Mouse (Mus musculus) embryo, embryonic 11.5 days (tissue): ENCODE results near the gene Smad3.

Experiments
- DNase-seq: peaks from one replicate; pipeline ENCODE4 v3.0.0-alpha.2; 2012; ENCODE audit warnings: low read depth, low spot score

Gene Smad3

DNA sequence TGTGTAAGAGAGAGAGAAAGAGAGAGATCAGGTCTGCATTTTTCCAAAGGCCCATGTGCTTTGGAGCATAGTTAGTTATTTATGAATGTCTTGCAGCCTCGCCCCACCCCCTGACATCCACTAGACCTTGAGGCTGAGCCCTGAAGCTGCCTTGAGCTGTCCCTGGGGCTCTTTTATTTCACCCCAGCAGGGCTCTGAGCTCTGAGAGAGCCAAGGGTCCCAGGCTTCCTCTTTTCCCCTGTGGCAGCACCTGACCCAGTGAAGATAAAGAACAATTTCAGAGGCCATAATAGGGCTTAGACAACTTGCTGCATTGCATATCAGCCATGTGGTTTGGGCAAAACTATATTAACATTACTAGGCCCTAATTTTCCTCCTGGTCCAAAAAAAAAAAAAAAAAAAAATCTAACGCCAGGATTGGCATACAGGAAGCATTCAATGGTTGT lies 93.5 kb downstream of the Smad3 start:
- DNase-seq = no peak

DNA sequence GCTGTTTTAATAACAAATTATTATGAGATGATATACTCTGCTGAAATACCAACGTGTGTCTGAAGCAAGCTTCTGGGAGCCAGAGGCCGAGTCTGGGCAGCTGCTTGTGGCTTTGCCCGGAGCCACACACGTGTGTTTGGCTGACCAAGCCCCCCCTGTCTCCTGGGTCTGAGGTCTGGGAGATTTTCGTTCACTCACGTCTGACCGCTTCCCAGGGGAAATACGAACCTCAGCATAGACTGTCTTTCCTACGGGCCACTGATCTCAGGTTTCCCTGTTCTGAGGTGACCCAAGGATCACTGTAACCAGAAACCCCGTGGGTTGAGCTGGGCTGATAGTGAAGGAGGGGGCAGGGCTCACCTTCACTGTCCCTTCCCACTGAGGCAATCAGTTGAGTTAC lies 94.6 kb downstream of the Smad3 start:
- no peak for DNase-seq

DNA sequence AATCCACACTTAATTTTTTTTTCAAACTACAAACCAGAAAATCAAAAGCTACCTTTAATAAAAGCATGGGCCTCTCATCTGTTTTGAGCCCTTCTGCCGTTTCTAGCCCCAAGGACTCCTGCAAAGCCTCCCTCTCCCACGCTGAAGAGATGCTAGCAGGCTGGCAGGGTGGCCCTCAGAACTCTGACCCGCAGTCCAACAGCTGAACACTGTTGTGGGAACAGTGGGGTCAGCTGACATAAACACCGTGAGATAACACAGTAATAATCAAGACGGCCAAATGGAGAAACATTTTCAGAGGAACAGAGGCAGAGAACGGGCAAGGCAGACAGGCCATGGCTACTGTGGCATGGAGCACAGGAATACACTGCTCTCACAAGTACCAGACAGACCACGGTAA lies 95.0 kb downstream of the Smad3 start:
- DNase-seq = no peak

DNA sequence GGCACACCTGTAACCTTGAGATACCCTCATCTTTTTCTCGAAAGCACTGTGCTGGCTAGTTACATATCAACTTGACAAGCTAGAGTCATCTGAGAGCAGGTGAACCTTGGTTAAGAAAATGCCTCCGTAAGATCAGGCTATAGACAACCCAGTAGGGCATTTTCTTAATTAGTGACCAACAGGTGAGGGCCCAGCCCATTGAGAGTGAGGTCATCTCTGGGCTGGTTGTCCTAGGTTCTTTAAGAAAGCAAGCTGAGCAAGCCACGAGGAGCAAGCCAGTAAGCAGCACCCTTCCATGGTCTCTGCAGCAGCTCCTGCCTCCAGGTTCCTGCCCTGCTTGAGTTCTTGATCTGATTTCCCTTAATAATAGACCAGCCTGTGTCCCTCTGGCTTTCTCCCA lies 97.1 kb downstream of the Smad3 start:
- no peak for DNase-seq

DNA sequence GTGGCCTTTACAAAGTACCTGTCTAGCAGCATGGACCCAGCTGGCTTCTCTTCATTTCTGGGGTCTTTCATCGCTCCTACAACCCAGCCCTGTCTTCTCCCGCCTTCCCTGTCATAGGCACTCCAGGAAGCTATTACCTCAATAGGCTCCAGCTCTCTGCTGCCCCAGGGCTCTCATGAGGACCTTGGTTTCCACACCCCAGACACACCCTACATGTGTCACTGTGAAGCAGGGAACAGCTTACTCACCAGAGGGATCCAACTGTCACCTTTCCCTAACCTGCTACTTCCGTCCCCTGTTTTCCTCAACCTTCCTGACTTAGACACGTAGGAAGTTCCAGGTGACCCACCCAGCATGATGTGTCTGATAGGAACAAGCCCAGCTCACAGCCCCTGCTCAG lies 97.7 kb downstream of the Smad3 start:
- DNase-seq = no peak

DNA sequence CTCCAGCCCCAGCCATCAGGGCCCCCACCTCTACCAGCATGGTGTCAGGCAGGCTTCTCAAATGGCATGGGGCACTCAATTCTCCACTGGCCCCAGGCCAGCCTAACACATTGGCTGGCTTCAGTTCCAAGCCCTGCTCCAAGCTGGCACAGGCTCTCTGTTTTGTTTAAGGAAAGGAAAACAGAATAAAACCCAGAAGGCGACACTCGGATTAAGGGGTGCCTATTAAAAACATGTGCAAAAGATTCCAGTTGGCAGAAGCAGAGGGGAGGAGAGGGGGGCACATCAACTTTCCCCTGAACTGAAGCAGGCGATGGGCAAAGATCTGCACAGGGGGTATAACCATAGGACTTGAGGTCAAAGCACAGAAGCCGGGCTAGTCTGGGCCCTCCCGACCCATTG lies 98.8 kb downstream of the Smad3 start:
- no peak for DNase-seq

DNA sequence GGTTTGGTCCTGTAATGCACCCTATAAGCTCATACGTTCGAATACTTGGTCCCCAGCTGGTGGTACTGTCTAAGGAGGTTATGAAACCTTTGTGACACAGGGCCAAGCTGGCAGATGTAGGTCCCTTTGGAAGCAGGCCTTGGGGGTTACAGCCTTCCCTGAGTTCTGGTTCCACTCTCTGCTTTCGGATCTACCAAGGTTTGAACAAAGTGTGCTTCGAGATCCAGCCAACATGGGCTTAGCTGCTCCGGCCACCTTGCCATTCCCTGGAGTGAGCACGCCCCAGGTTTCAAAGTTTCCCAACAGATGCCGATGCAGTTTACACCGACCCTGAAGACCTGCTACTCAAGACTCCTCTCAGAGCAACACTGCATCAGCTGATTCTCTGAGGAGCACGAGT lies 99.4 kb downstream of the Smad3 start:
- no peak for DNase-seq

DNA sequence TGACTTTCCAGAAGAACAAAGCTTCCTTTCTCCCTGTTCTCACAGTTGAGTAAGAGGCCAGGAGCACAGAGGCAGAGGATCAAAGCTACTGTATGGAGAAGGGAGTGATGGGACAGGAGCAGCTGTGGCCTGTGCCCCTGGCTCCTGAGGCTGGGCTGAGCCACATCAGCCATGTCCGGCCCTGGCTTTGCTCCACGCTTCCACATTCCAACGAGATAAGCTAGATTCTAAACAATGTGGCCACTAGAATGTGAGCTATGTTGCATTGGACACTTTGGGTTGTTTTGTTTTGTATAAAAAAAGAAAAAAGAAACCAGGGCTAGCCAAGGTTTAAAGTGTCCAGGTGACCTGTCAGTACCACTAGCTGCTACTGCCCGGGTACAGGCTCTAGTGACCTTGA lies 100.6 kb downstream of the Smad3 start:
- no peak for DNase-seq

DNA sequence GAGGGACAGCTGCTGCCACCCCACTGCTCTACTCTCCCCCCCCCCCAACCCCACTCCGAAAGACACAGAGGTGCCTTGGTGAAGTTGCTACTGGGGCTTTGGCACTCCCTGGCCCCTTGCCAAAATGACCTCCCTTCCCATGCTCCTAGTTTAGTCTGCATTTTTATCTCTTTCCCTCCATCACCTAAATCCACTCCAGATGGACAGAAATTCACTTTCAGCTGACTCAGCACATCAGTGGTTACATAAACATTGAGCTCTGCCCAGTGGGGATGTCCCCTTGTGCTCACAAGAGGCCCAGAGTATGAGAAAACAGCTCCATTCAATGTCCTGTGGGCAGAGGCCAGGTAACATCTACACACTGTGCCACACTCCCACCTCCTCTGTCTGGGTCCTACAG lies 102.7 kb downstream of the Smad3 start:
- no peak for DNase-seq

DNA sequence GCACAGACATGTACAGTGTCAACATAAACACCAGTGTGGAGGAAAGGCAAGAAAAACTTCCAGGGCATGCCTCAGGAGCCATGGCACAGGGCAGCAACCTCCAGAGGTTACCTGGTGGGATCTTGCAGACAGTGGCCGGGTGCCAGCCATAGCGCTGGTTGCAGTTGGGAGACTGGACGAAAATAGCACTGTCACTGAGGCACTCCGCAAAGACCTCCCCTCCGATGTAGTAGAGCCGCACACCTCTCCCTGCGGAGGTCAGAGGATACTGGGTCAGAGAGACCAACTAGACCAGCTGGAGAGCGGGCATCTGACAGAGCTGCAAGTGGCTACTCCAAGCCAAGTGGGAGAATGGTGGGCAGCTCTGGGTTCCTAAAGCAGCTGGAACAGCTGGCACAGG lies 103.2 kb downstream of the Smad3 start:
- no peak for DNase-seq

DNA sequence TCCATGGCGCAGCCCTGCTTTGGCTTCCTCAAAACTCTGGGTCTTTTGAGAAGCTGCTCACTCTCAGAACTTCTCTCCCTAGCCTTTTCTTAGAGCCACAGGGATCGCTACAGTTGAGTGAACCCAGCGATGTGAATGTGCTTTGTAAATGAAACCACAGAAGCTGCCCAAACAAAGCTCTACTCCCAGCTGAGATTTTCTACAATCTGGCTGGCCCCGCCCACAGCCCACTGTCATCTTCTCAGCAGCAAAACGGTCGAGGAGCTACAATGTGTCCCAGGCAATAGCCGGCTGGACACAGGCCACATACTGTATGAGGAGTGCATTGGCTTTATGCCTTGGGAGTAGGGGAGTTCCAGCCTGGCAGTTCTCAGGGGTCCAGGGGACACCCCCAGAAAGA lies 104.1 kb downstream of the Smad3 start:
- no peak for DNase-seq

DNA sequence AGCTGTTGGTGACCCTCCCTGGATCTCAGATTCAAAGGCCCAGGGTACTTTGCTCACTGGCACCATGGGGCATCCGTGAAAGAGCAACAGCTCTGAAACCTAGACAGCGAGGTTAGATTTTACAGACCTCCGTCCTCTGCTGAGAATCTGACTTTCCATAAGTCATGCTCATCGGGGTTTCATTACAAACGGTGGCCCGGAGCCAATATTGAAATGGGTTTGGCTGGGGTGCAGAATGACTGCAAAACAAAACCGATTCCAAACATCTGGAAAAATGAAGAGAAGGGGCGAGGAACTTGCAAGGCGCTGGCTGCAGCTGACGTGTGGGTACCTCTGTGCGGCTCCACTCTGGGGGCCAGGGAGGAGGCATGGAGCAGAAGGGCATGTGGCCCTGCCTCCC lies 106.2 kb downstream of the Smad3 start:
- DNase-seq = no peak

DNA sequence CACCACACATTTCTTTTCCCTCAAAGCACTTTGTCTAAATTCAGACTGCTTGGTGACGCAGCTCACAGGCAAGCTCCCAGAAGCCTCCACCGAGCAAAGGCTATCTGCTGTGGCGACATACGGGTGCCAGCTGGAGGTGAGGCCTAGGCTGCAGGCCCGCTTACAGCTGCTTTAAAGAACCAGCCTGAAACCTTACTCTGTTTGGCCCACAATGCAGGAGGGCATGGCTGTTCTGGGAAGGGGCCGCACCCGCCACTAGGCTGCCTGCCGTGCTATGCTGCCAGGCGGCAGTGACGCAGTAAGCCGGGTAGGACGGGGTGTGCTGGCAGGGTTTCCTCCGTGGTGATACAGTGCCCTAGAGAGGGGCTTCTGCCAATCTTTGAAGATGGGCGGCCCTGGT lies 106.9 kb downstream of the Smad3 start:
- DNase-seq = no peak

DNA sequence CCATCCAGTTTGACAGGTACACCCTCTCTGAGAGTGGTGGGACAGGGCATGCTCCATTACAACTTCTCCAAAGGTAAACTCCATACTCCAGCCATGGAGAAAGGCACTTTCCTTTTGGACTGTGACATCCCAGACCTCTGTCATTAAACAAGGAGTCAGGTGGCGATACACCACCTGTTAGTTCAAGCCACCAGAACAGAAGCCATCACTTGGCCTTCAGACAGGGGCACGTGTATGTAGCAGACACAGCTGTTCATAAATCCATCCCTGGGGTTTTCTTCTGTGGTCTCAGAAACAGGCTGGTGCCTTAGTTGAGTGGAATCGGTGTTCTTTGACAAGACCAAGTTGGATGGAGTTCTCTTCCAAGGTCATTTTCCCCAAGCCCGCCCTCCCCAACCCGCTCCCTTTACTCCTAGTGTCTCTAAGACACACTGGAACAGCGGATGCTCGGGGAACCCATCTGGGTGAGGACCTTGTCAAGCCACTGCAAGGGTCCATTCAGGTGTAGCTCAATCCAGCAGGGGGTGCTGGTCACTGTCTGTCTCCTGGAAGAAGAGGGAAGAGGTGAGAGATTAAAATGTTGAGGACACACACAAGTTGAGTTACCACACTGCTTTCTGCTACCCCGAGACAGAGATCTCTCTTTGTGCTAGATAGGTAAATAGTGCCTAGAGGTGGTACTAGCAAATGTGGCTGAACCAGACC lies 107.8 kb downstream of the Smad3 start:
- no peak for DNase-seq

DNA sequence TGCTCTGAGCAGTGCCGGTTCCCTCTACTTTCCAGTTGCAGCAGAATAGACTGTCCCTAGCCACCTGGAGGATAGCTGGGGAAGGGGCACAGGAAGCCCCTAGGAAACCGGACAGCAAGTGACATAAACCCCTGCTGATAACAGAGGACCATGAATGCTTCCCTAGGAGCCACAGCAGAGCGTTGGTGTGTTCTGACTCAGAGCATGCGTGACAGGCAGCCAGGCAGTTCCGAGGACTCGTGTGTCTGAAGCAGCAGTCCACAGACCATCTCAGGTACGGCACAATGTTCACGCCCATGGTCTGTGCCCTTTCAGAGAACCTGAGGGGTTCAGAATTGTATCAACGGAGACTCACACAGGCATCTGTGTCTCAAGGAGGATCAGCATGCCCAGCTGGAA lies 109.3 kb downstream of the Smad3 start:
- no peak for DNase-seq

DNA sequence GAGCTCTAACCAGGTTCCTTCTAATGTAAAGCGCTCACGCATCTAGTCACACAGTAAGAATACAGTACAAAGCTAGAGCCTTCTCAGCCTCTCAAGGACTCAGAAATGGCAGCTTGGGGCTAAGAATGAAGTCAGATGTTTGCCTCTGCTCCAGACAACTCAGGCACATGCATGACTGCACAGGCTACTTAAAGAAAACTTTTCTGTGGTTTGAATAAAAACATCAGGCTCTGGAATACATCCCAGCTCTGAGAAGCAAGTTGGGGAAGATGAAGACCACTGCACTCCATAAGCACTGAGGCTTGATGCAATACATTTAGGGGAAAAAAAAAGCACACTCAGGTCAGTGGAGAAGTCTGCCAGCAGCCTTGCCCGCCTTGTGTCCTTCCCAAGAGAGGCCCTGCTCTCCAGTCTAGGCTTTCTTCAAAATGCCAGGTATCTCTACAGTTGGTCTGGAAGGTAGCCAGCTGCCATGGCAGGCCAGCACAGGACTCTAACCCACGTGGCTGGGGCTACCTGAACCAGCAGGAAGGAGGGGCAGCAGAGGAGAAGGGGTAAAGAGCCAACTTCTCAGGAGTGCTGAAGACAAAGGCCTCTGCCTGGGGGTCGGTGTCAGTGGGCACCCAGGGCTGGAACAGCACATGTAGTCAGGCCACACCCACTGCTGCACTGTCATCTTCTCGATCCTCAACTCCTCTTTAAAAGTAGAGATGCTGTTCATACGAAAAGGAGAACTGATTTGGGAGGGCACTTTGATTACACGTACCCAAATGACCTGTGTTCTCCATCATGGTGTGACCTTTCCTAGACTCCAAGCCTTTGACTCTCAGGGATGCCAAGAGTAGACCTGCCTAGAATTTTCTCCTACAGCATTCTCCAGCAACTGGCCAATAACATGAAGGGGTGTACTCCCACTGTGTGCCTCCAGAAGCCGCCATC lies 109.9 kb downstream of the Smad3 start:
- DNase-seq = no peak

DNA sequence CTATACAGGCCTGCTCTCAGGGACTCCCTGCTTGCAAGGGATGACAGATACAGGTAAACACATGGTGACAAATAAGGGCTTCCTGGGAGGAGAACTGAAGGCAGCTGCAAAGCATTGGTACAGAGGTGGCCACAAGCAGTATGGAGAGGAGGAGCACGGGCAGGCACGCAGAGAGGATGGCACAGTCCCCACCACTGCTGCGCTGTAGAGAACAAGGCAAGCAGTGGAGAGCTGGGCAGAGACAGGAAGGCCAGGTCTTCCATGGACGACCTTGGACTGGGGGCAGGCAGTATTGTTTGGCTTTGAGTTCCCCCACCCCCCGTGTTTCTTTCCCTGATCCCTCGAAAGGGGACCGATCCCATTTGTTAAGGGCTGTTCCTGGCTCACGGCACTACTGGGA lies 112.7 kb downstream of the Smad3 start:
- no peak for DNase-seq

DNA sequence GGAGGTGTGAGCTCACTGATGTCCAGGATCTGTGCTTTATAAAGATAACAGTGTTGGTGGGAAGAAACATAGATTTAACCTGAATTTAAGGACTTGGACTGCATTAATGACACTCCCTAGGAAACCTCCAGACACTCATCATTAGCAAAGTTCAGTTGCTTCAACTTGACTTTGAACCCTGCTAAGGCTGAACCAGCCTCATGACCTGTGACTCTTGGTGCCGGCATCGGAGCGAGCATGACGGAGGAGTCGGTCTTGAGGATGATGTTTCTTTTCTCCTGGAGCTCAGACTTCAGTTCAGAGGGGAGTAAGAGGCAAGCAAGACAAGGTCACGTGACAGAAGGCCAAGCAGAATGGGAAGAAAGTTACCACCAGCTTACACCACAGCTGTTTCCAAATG lies 113.8 kb downstream of the Smad3 start:
- no peak for DNase-seq

DNA sequence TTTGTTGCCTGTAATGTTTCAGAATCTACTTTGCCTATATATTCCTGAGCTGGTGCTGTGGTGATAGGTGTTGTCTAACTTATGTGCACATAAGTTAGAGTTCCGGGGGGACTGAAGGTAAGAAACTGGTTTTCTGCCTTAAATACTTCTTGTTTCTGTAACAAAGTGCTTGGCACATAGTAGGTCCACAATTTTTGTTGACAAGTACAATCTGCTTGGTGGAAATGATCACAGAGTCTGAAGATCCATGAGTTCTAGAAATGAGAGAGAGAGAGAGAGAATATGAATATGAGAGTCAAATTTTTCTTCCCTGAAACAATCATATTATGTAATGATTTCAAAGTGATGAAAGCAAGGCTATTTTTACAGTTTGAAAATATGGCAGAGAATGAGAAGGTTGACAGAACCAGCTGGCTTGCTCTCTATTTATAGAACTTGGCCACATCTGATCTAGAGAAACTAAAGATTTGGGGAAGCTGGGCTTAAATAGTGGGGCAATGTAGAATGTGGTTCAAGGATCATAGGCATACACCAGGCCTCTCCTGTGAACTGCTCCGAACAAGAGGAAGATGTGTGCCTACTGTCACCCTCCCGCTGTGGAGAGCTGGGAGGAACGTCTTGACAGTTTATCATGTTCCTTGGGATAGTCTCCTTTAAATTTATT lies 115.7 kb downstream of the Smad3 start:
- no peak for DNase-seq

DNA sequence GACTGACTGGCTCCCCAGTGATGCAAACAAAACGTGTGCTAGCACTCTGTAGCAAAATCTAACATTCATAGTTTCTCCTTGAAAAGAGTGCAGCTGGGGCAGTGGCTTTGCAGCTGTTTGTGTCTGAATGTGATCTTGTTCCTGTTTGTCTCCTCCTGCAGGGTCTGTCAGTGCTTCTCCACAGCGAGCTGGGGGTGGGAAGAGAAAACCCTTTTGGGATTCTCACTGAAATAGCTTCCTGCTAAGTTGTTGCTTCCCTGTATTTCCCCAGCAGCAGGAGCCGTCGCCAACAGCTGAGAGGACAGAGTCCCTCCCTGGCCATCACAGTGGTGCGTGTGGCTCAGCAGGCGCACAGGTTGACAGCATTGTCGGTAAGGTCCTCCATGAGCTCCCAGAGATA lies 121.7 kb downstream of the Smad3 start:
- no peak for DNase-seq

DNA sequence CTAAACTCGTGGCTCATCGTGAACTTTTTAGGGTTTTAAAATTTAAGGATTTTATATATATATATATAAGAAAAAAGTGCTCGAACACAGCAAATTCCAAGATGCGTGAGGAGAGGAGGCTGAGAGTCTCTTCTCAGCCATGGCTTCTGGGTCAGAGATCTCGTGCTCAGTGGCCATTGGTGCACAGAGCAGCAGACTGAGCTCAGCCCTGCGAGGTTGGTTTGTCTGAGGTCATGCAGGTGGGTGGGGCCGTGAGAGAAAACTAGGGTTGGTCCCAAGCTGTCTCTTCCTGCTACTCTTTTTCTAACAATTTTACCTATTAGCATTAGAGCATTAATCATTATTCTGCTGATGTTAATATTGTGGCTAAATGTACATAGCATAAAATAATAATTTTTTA lies 124.5 kb downstream of the Smad3 start:
- no peak for DNase-seq

DNA sequence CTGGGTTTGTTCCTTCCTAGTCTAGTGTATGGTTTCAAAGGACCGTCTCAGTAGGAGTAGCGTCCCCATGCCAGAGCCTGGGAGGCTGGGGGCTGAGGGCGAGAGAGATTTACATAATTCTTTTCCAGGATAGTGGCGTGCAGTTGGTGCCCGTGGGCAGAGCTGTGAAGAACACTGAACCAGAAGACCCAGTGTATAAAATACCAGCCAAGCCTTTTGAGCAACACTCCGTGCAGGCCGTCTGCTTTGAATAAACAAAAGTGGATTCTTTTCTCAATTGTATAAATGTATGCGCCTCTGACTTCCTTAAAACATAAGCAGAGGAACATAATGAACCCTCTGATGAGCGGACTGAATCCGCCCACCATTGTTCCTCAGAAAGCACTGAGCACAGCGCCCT lies 124.9 kb downstream of the Smad3 start:
- no peak for DNase-seq

DNA sequence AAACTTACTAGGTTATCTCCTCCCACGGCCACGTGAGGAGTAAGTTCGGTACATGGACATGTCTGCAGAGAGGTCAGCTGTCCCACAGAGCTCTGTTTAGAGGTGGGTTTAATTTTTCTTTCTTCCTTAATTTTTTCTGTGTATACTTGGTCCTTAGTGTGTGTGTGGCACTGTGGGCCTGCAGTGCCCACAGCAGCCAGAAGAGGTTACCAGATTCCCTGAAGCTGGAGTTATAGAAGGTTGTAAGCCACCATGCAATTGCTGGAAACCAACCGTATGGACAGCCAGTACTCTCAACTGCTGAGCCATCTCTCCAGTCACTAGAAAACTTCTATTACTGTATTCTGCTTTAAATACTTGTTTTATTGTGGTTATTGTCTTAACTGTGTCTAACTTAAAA lies 125.7 kb downstream of the Smad3 start:
- no peak for DNase-seq
